Mouse (Mus musculus) lung, postnatal 0 days (tissue): ENCODE data around the gene D230025D16Rik. TPM values are rescaled to one million over a fixed set of nuclear protein-coding genes. Genes with fewer than 3 reads are reported as not detected.

ENCODE experiments used
- ATAC-seq: fragments of 200-750 bp; cut with Nextera tagmentation; 2 replicates; pipeline ENCODE4 v1.8.0; 2017; ENCODE audit warnings: moderate library complexity
- DNase-seq: peaks from one replicate; pipeline ENCODE4 v3.0.0-alpha.2; 2016; ENCODE audit warnings: low spot score
- H3K27ac ChIP-seq: fragments of 300-500 bp; sonication (generic); 2 replicates; pipeline ENCODE4 v1.5.1; 2014; ENCODE audit warnings: antibody characterized with exemption, mild to moderate bottlenecking, low read length, mixed read lengths
- H3K27me3 ChIP-seq: fragments of 300-500 bp; sonication (generic); replicated peaks from 2 replicates; pipeline ENCODE4 v1.6.1; 2014; ENCODE audit warnings: low read length, mixed read lengths; ENCODE audit not compliant: insufficient read depth
- H3K36me3 ChIP-seq: fragments of 300-500 bp; sonication (generic); 2 replicates; pipeline ENCODE4 v1.6.1; 2014; ENCODE audit warnings: low read length, mixed read lengths; ENCODE audit not compliant: insufficient read depth
- H3K4me1 ChIP-seq: fragments of 300-500 bp; sonication (generic); 2 replicates; pipeline ENCODE4 v1.6.1; 2014; ENCODE audit warnings: antibody characterized with exemption, low read depth, low read length, mixed read lengths; ENCODE audit not compliant: insufficient read depth
- H3K4me2 ChIP-seq: fragments of 300-500 bp; sonication (generic); replicated peaks from 2 replicates; pipeline ENCODE4 v1.6.1; 2014; ENCODE audit warnings: low read depth, mild to moderate bottlenecking, low read length, moderate library complexity, mixed read lengths
- H3K4me3 ChIP-seq: fragments of 300-500 bp; sonication (generic); 2 replicates; pipeline ENCODE4 v1.5.1; 2014; ENCODE audit warnings: low read depth, low read length
- H3K9ac ChIP-seq: fragments of 300-500 bp; sonication (generic); replicated peaks from 2 replicates; pipeline ENCODE4 v1.6.1; 2014; ENCODE audit warnings: low read depth, mild to moderate bottlenecking
- H3K9me3 ChIP-seq: fragments of 300-500 bp; sonication (generic); 2 replicates; pipeline ENCODE4 v1.6.1; 2016; ENCODE audit warnings: low read length, mixed read lengths
- CTCF ChIP-seq: IDR thresholded peaks from 2 replicates; pipeline ENCODE4 v1.5.1; 2016; ENCODE audit warnings: antibody characterized with exemption, mild to moderate bottlenecking
- EP300 ChIP-seq: IDR thresholded peaks from 2 replicates; pipeline ENCODE4 v1.6.1; 2016; ENCODE audit warnings: antibody characterized with exemption, mild to moderate bottlenecking, control low read depth
- WGBS: fragments of 180-500 bp; shearing (Covaris S2); extraction: QIAGEN DNeasy Blood & Tissue Kit; methylation state at CpG from one replicate; pipeline ENCODE4 v1.1.7; 2014; 5-methylcytosine and 5-hydroxymethylcytosine counted together
- polyA plus RNA-seq: library from polyadenylated mRNA; unstranded; fragments of >200 nt; fragmentation: Nextera tagmentation; extraction: Ambion mirVana; gene quantifications from 2 replicates; pipeline ENCODE4 v1.2.1, GENCODE M21; 2015

The D230025D16Rik gene
- polyA plus RNA-seq, 1 experiment from 2014 or later: 91.3 TPM

GRCm38 (mm10) chr8:105282239-105282638 lies 57.3 kb downstream of the D230025D16Rik start:
- DNase-seq (no peak), ATAC-seq (no peak)
- Histone ChIP-seq H3K4me1 (no peaks in the 10 kb centered on the region; the same call in 1 of the 2 replicates), H3K9me3 (no peaks in the 10 kb centered on the region), H3K27me3 (peaks cover 11% of the 10 kb centered on the region; the same call in 1 of the 2 replicates), H3K4me2 (no peak overlapping the region), H3K27ac (no peak overlapping the region), H3K36me3 (no peaks in the 10 kb centered on the region), H3K4me3 (no peak overlapping the region), H3K9ac (no peak overlapping the region)
- 84% methylated on average over 4 of the region's 4 CpGs for WGBS
- no peak for TF ChIP-seq EP300

- WGBS: 36% methylated on average over 23 of the region's 23 CpGs
- DNase-seq: peak; percentile 88
- H3K4me1 ChIP-seq: no peaks in the 10 kb centered on the region; the same call in 1 of the 2 replicates
Observed at GRCm38 (mm10) chr8:105283074-105283473, 58.1 kb downstream of the D230025D16Rik start.

DNA sequence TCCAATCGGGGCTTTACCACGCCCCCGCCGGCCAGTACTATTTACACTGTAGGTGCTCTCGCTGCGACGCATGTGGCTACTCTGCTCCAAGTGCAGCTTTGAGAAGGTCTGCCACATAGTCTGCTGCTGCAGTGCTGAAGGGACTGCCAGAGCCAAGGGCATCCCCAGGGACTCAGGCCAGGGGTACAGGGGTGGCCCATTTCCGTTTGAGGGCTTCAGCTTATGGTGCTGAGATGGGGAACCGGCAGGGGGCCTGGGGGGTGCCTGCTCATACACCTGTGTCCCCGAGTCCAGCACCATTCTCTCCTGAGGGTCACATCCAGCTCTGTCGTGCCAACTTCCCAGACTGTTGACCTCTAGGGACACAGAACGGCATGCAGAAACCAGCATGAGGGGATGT lies 60.6 kb downstream of the D230025D16Rik start:
- no peak for ATAC-seq
- Histone ChIP-seq H3K27ac (no peak overlapping the region), H3K9ac (no peak overlapping the region), H3K4me1 (peaks cover 10% of the 10 kb centered on the region), H3K27me3 (0 out of 2 replicates have a peak, but pooled peaks cover 4% of the 10 kb centered on the region), H3K4me2 (no peak overlapping the region), H3K4me3 (no peak overlapping the region), H3K9me3 (no peaks in the 10 kb centered on the region), H3K36me3 (no peaks in the 10 kb centered on the region)
- no peak for DNase-seq
- no peak for TF ChIP-seq CTCF
- TF ChIP-seq EP300: no peak
- WGBS: 43% methylated on average over 12 of the region's 12 CpGs

More at GRCm38 (mm10) chr8:105283074-105283473, 58.1 kb downstream of the D230025D16Rik start:
- peaks cover 10% of the 10 kb centered on the region; the same call in 1 of the 2 replicates for H3K27me3 ChIP-seq
- no peak overlapping the region for H3K27ac ChIP-seq
- no peak overlapping the region for H3K4me3 ChIP-seq
- H3K36me3 ChIP-seq: no peaks in the 10 kb centered on the region
- H3K4me2 ChIP-seq: no peak overlapping the region
- no peak overlapping the region for H3K9ac ChIP-seq
- peak; percentile 76 for ATAC-seq
- TF ChIP-seq EP300: no peak
- peak; percentile 99 for TF ChIP-seq CTCF
- no peaks in the 10 kb centered on the region for H3K9me3 ChIP-seq

DNA sequence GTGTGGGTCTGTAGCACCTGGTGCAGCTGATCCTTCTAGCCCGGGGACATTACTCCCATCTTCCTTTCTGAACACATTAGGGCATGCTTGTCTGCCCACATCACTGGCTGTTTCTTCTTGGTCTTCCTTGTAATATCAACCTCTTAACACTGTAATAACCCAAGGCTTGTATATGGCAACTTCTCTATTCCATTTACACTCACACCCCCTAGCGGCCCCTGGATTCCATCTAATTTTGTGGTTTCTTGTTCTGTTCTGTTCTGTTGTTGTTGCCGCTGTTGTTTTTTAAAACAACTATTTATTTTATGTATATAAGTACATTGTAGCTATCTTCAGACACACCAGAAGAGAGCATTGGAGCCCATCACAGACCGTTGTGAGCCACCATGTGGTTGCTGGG lies 62.0 kb downstream of the D230025D16Rik start:
- Histone ChIP-seq H3K9me3 (no peaks in the 10 kb centered on the region), H3K9ac (no peak overlapping the region), H3K4me3 (no peak overlapping the region), H3K4me1 (peaks cover 12% of the 10 kb centered on the region), H3K27ac (no peak overlapping the region), H3K36me3 (no peaks in the 10 kb centered on the region), H3K27me3 (0 out of 2 replicates have a peak, but pooled peaks cover 4% of the 10 kb centered on the region), H3K4me2 (no peak overlapping the region)
- TF ChIP-seq EP300 (no peak), CTCF (no peak)
- WGBS: 87% methylated on average over 4 of the region's 4 CpGs
- DNase-seq (no peak), ATAC-seq (no peak)

DNA sequence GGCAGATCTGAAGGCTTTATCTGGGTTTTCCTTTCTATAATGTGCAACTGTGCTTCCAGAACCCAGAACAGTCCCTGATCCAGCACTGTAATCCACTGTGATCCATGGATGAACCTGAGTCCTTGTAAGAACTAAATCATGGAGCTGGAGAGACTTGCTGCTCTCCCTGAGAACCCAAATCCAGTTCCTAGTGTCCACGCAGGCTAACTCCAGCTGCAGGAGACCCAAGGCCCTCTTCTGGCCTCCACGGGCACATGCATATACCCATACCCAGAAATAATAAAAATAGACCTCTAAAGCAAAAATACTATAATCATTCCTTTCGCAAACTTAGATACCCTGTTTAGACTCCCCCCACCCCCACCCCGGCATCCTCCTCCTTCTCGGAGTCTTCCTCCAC lies 63.3 kb downstream of the D230025D16Rik start:
- DNase-seq: no peak
- no peaks in the 10 kb centered on the region for H3K9me3 ChIP-seq

DNA sequence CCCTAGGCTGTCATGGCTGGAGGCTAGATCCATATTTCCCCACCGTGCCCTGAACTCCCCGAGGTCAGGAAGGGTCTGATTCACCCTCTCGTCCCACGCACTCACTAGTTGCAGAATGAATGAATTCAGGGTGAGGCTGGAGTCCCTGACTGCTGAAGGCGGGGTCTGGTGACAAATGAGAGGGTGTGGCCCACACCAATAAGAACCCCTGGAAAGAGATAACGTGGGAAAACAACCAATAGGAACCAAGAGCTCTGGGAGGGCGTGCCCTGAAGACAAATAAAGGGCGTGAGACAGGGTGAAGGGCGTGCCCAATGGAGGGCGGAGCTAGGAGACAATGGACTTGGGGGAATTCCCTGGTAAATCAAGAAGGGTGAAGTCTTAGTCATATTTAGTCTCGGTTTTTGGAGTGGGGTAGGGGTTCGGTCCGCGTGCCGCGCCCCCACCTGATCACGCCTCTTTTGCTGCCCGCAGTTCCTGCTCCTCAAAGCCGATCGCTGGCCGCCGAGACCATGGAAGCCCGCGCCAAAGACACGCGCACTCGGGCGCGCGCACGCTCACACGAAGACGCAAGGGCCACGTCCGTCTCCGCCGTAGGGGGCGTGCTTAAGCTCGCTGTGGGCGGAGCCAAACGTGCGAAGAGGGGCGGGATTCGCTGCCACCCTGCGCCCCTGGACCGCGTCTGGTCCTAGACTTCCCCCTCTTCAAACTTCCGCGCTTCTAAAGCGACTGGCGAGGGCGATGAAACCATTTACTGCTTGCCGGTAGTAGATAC lies 64.2 kb downstream of the D230025D16Rik start:
- TF ChIP-seq EP300 (peak; percentile 60; the same call in 1 of the 2 replicates), CTCF (peak; percentile 58)
- DNase-seq (peak; percentile 98), ATAC-seq (peak; percentile 95)
- Histone ChIP-seq H3K36me3 (no peaks in the 10 kb centered on the region), H3K4me2 (peak overlapping the region; percentile 70), H3K27me3 (0 out of 2 replicates have a peak, but pooled peaks cover 4% of the 10 kb centered on the region), H3K27ac (peak overlapping the region; percentile 6; the same call in 1 of the 2 replicates), H3K9me3 (no peaks in the 10 kb centered on the region), H3K4me3 (peak overlapping the region; percentile 44), H3K4me1 (peaks cover 12% of the 10 kb centered on the region), H3K9ac (no peak overlapping the region; the same call in 1 of the 2 replicates)
- under 1% methylated on average over 53 of the region's 53 CpGs for WGBS

More for the DNA sequence above, 63.3 kb downstream of the D230025D16Rik start:
- TF ChIP-seq EP300 (no peak), CTCF (peak; percentile 27; the same call in 1 of the 2 replicates)
- 81% methylated on average over 5 of the region's 5 CpGs for WGBS
- no peak overlapping the region for H3K4me2 ChIP-seq
- ATAC-seq: no peak
- H3K36me3 ChIP-seq: no peaks in the 10 kb centered on the region
- 0 out of 2 replicates have a peak, but pooled peaks cover 4% of the 10 kb centered on the region for H3K27me3 ChIP-seq
- H3K4me3 ChIP-seq: no peak overlapping the region
- peaks cover 12% of the 10 kb centered on the region for H3K4me1 ChIP-seq
- H3K9ac ChIP-seq: no peak overlapping the region
- H3K27ac ChIP-seq: no peak overlapping the region
